Mouse (Mus musculus) cerebellum, adult 2 months (tissue): ENCODE results near the gene Fam241a.

Source experiments
- CTCF ChIP-seq: fragments of 200-500 bp; IDR thresholded peaks from 2 replicates; pipeline ENCODE4 v1.5.1; 2011; ENCODE audit warnings: low read depth, mild to moderate bottlenecking, control low read depth, low read length, moderate library complexity, borderline replicate concordance; ENCODE audit not compliant: insufficient read depth
- POLR2A ChIP-seq: fragments of 200-500 bp; IDR thresholded peaks from 2 replicates; pipeline ENCODE4 v1.6.1; 2011; ENCODE audit warnings: low read length, control low read depth, borderline replicate concordance; ENCODE audit not compliant: insufficient read depth

DNA sequence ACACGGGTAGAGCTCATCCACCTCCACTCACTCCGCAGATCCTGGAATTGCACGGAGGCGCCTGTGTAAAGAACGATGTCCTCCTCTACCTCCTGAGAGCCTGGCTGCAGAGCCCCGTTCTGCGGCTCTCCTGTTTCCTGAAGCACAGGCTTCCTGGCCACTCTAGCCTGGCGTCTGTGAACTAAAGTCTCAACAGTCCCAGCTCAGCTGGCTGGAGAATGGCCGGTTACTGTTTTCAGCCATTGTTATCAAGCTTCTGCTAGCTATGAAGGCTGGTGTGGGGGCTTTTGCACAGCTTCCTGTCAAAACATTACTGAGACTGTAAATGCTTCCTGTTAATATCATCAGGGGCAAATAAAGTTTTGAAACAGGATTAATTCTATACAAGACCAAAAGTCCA, 24.5 kb downstream of the Fam241a start:
- TF ChIP-seq POLR2A (no peak), CTCF (no peak)
